Mouse (Mus musculus) cerebellum, adult 8-10 months (tissue): ENCODE results near the gene Snrpb.

ENCODE experiments used
- DNase-seq: peaks from one replicate; pipeline ENCODE4 v3.0.0; 2022

The Snrpb gene

DNA sequence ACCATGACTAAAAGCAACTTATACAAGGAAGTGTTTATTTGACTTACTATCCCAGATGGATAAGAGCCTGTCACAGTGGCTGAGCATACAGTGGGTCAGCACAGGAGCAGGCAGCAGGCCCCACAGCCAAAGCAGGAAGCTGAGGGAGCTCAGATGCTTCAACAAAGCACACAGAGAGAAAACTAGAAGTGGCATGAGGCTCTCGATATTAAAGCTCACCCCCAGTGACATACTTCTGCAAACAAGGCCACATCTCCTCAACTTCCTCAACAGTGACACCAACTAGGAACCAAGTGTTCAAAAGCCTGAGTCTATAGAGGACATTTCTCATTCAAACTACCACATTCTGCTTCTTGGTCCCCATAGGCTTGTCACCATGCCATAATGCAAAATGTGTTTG, 49.5 kb downstream of the Snrpb start:
- DNase-seq = no peak

DNA sequence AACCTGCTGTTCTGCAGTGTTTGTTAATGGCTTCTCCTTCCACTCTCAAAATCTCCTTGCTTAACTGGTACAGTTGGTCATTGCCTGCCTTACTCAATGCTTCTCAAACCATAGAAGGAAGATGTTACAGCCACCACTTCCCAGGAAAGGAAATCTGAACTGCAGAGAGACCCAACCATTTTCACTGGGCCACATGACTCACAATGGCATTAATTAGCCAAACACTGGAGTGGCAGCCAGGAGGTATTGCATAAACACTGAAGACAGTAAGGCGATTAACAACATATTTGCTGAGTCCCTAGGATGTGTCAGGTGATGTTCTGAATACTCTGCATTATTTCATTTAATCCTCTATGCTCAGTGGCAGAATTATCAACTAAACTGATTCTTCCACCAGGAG, 53.1 kb downstream of the Snrpb start:
- no peak for DNase-seq

DNA sequence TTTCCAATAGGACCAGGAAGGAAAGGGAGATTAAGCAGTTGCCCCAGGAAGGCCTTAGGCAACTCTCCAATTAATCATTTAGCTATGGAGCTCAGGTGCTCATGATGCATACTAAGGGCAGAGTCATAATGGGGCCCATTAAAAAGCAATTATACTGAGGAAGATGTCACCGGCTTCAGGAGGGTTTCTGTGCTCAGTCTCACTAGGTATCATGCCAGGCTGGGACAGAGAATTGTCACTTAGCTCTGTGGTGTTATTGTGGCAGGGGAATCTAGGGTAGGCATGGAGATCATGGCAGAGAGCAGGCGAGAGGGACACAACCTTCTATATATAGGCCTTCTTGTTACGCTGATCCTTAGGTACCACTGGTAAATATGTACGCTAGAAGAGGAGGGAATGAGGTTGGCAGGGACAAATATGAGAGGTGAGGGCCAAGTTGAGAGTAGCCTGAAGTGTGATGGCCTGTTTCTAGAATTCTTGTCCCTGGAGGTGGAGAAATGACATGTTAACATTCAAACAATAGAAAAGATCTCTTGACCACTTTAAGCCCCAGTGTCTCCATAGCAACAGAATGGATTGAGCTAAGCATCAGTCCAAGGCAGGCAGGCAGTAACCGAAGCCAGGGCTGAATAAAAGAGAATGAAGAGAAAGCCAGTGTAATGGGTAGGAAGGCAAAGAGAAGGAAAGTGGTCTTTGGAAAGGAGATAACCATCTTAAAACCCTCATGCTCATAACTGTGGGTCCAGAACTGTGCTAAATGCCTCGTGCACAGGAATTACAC, 53.7 kb downstream of the Snrpb start:
- no peak for DNase-seq
